Mouse (Mus musculus): ENCODE data around the gene Fam227b. TPM values are rescaled to one million over a fixed set of nuclear protein-coding genes. Genes with fewer than 3 reads are reported as not detected.

The Fam227b gene
- total and polyA plus RNA-seq, 3 experiments: not detected

- Histone ChIP-seq H3K36me3 (ENCODE audit: control insufficient read depth, insufficient read depth, low read length) (no peaks in the 10 kb centered on the region), H3K4me1 (ENCODE audit: control insufficient read depth, insufficient read depth, low read length) (no peaks in the 10 kb centered on the region), H3K79me2 (replicated peaks; ENCODE audit: control insufficient read depth, insufficient read depth, low read length) (no peaks in the 10 kb centered on the region), H3K9ac (ENCODE audit: low read depth, low read length) (no peak overlapping the region), H3K4me3 (no peak overlapping the region), H3K27ac (no peak overlapping the region), H3K27me3 (ENCODE audit: control insufficient read depth, insufficient read depth, low read length) (no peaks in the 10 kb centered on the region)
- TF ChIP-seq CTCF (IDR thresholded peaks at IDR 0.05) (no peak), EP300 (IDR thresholded peaks at IDR 0.05; ENCODE audit: insufficient read depth, low read depth, low read length) (no peak), POLR2A (IDR thresholded peaks at IDR 0.05; ENCODE audit: insufficient read depth, low read depth, low read length) (no peak)
- intact Hi-C loops (cut with DNase I): no loop called here
- WGBS: 50% methylated on average over 5 of the region's 5 CpGs
- DNase-seq: no peak
These were observed 98.1 kb downstream of the Fam227b start for GRCm38 (mm10) chr2:126053657-126054056.

GRCm38 (mm10) chr2:126052749-126053557 is 98.9 kb downstream of the Fam227b start:
- no peak overlapping the region for H3K27ac ChIP-seq
- no peaks in the 10 kb centered on the region for H3K27me3 ChIP-seq (ENCODE audit: control insufficient read depth, insufficient read depth, low read length)
- no peaks in the 10 kb centered on the region for H3K36me3 ChIP-seq (ENCODE audit: control insufficient read depth, insufficient read depth, low read length)
- H3K79me2 ChIP-seq (replicated peaks; ENCODE audit: control insufficient read depth, insufficient read depth, low read length): no peaks in the 10 kb centered on the region
- no peaks in the 10 kb centered on the region for H3K4me1 ChIP-seq (ENCODE audit: control insufficient read depth, insufficient read depth, low read length)
- no peak overlapping the region for H3K9ac ChIP-seq (ENCODE audit: low read depth, low read length)
- TF ChIP-seq EP300 (IDR thresholded peaks at IDR 0.05; ENCODE audit: insufficient read depth, low read depth, low read length): no peak
- no peak for TF ChIP-seq POLR2A (IDR thresholded peaks at IDR 0.05; ENCODE audit: insufficient read depth, low read depth, low read length)
- TF ChIP-seq CTCF (IDR thresholded peaks at IDR 0.05): no peak
- intact Hi-C loops (cut with DNase I): no loop called here
- no peak overlapping the region for H3K4me3 ChIP-seq
- WGBS: 69% methylated on average over 6 of the region's 6 CpGs
- DNase-seq: no peak

GRCm38 (mm10) chr2:126045621-126046020 is 106.2 kb downstream of the Fam227b start:
- no peak overlapping the region for H3K4me3 ChIP-seq
- intact Hi-C loops (cut with DNase I): no loop called here
- no peaks in the 10 kb centered on the region; the same call in 1 of the 2 replicates for H3K4me1 ChIP-seq (ENCODE audit: control insufficient read depth, insufficient read depth, low read length)
- no peaks in the 10 kb centered on the region for H3K27me3 ChIP-seq (ENCODE audit: control insufficient read depth, insufficient read depth, low read length)
- H3K9ac ChIP-seq (ENCODE audit: low read depth, low read length): no peak overlapping the region
- 88% methylated on average over 5 of the region's 5 CpGs for WGBS
- no peaks in the 10 kb centered on the region for H3K36me3 ChIP-seq (ENCODE audit: control insufficient read depth, insufficient read depth, low read length)
- TF ChIP-seq EP300 (IDR thresholded peaks at IDR 0.05; ENCODE audit: insufficient read depth, low read depth, low read length) (no peak), POLR2A (IDR thresholded peaks at IDR 0.05; ENCODE audit: insufficient read depth, low read depth, low read length) (no peak), CTCF (IDR thresholded peaks at IDR 0.05) (no peak)
- DNase-seq: no peak
- no peak overlapping the region for H3K27ac ChIP-seq
- no peaks in the 10 kb centered on the region for H3K79me2 ChIP-seq (replicated peaks; ENCODE audit: control insufficient read depth, insufficient read depth, low read length)

- Histone ChIP-seq H3K79me2 (replicated peaks; ENCODE audit: control insufficient read depth, insufficient read depth, low read length) (no peaks in the 10 kb centered on the region), H3K4me3 (no peak overlapping the region), H3K27me3 (ENCODE audit: control insufficient read depth, insufficient read depth, low read length) (no peaks in the 10 kb centered on the region), H3K4me1 (ENCODE audit: control insufficient read depth, insufficient read depth, low read length) (peaks cover 4% of the 10 kb centered on the region), H3K9ac (ENCODE audit: low read depth, low read length) (no peak overlapping the region), H3K36me3 (ENCODE audit: control insufficient read depth, insufficient read depth, low read length) (no peaks in the 10 kb centered on the region), H3K27ac (peak overlapping the region; percentile 11; the same call in 1 of the 2 replicates)
- WGBS: 59% methylated on average over 3 of the region's 3 CpGs
- DNase-seq: no peak
- intact Hi-C loops (cut with DNase I): loop anchor here (5.0 kb wide), 1 partner anchor 35 kb away; no protein-coding TSS in a partner anchor
- TF ChIP-seq CTCF (IDR thresholded peaks at IDR 0.05) (no peak), EP300 (IDR thresholded peaks at IDR 0.05; ENCODE audit: insufficient read depth, low read depth, low read length) (no peak), POLR2A (IDR thresholded peaks at IDR 0.05; ENCODE audit: insufficient read depth, low read depth, low read length) (no peak)
These were observed 109.1 kb downstream of the Fam227b start for GRCm38 (mm10) chr2:126042674-126043073.

GRCm38 (mm10) chr2:126041237-126041636 is 110.6 kb downstream of the Fam227b start:
- Histone ChIP-seq H3K9ac (ENCODE audit: low read depth, low read length) (no peak overlapping the region), H3K27me3 (ENCODE audit: control insufficient read depth, insufficient read depth, low read length) (no peaks in the 10 kb centered on the region), H3K27ac (no peak overlapping the region; the same call in 1 of the 2 replicates), H3K79me2 (replicated peaks; ENCODE audit: control insufficient read depth, insufficient read depth, low read length) (no peaks in the 10 kb centered on the region), H3K36me3 (ENCODE audit: control insufficient read depth, insufficient read depth, low read length) (no peaks in the 10 kb centered on the region), H3K4me1 (ENCODE audit: control insufficient read depth, insufficient read depth, low read length) (peaks cover 4% of the 10 kb centered on the region), H3K4me3 (no peak overlapping the region)
- no peak for DNase-seq
- intact Hi-C loops (cut with DNase I): loop anchor here (5.0 kb wide), 1 partner anchor 36 kb away; no protein-coding TSS in a partner anchor
- TF ChIP-seq EP300 (IDR thresholded peaks at IDR 0.05; ENCODE audit: insufficient read depth, low read depth, low read length): no peak
- no peak for TF ChIP-seq CTCF (IDR thresholded peaks at IDR 0.05)
- TF ChIP-seq POLR2A (IDR thresholded peaks at IDR 0.05; ENCODE audit: insufficient read depth, low read depth, low read length): no peak
- 86% methylated on average over 6 of the region's 6 CpGs for WGBS

GRCm38 (mm10) chr2:126040651-126041050 is 111.2 kb downstream of the Fam227b start:
- Histone ChIP-seq H3K27ac (peak overlapping the region; percentile 55; the same call in 1 of the 2 replicates), H3K79me2 (replicated peaks; ENCODE audit: control insufficient read depth, insufficient read depth, low read length) (no peaks in the 10 kb centered on the region), H3K4me1 (ENCODE audit: control insufficient read depth, insufficient read depth, low read length) (peaks cover 4% of the 10 kb centered on the region), H3K27me3 (ENCODE audit: control insufficient read depth, insufficient read depth, low read length) (no peaks in the 10 kb centered on the region), H3K4me3 (no peak overlapping the region), H3K9ac (ENCODE audit: low read depth, low read length) (no peak overlapping the region), H3K36me3 (ENCODE audit: control insufficient read depth, insufficient read depth, low read length) (no peaks in the 10 kb centered on the region)
- intact Hi-C loops (cut with DNase I): loop anchor here (5.0 kb wide), 1 partner anchor 37 kb away; no protein-coding TSS in a partner anchor
- 77% methylated on average over 2 of the region's 2 CpGs for WGBS
- TF ChIP-seq CTCF (IDR thresholded peaks at IDR 0.05) (no peak), EP300 (IDR thresholded peaks at IDR 0.05; ENCODE audit: insufficient read depth, low read depth, low read length) (no peak), POLR2A (IDR thresholded peaks at IDR 0.05; ENCODE audit: insufficient read depth, low read depth, low read length) (no peak)
- DNase-seq: no peak
